In genomic region chr13:113266495-113266951, GRCm38 (mm10) we compare ENCODE assay signal across 8 mouse cellular contexts. TPM values are rescaled to one million over a fixed set of nuclear protein-coding genes. Genes with fewer than 3 reads are reported as not detected.
DNase-seq lines count a peak whose midpoint lies in the region; ATAC-seq and TF ChIP-seq lines count a peak whose summit lies in the region.

No protein-coding gene starts in this region.

- no peak overlapping the region for H3K9ac ChIP-seq in embryonic facial prominence, embryonic 12.5 days
- H3K9ac ChIP-seq in limb, embryonic 14.5 days (ENCODE audit: low read depth, low read length, severe bottlenecking) = no peak overlapping the region
- H3K9ac ChIP-seq in stomach, embryonic 15.5 days = no peak overlapping the region

- H3K4me1 ChIP-seq in embryonic facial prominence, embryonic 12.5 days = no peaks in the 10 kb centered on the region
- H3K4me1 ChIP-seq in limb, embryonic 14.5 days (ENCODE audit: control insufficient read depth, insufficient read depth, low read length) = no peaks in the 10 kb centered on the region
- H3K4me1 ChIP-seq in stomach, embryonic 15.5 days = no peaks in the 10 kb centered on the region

- no peaks in the 10 kb centered on the region for H3K9me3 ChIP-seq in embryonic facial prominence, embryonic 12.5 days
- H3K9me3 ChIP-seq in limb, embryonic 14.5 days (ENCODE audit: control insufficient read depth, low read length) = no peaks in the 10 kb centered on the region
- no peaks in the 10 kb centered on the region for H3K9me3 ChIP-seq in stomach, embryonic 15.5 days

- 33% methylated on average over 9 of the region's 9 CpGs for WGBS in embryonic facial prominence, embryonic 12.5 days
- WGBS in limb, embryonic 14.5 days = 30% methylated on average over 9 of the region's 9 CpGs
- 26% methylated on average over 9 of the region's 9 CpGs for WGBS in stomach, embryonic 15.5 days

- H3K4me2 ChIP-seq in embryonic facial prominence, embryonic 12.5 days (replicated peaks) = no peak overlapping the region
- H3K4me2 ChIP-seq in limb, embryonic 14.5 days (replicated peaks; ENCODE audit: low read depth, low read length, severe bottlenecking) = 0 out of 2 replicates have a peak overlapping the region, but pooled peaks have one; percentile 9
- peak overlapping the region; percentile 19; the same call in 1 of the 2 replicates for H3K4me2 ChIP-seq in stomach, embryonic 15.5 days

- H3K36me3 ChIP-seq in embryonic facial prominence, embryonic 12.5 days = no peaks in the 10 kb centered on the region
- H3K36me3 ChIP-seq in limb, embryonic 14.5 days (ENCODE audit: control insufficient read depth, insufficient read depth, low read length) = no peaks in the 10 kb centered on the region
- H3K36me3 ChIP-seq in stomach, embryonic 15.5 days = no peaks in the 10 kb centered on the region

- H3K27me3 ChIP-seq in embryonic facial prominence, embryonic 12.5 days = no peaks in the 10 kb centered on the region
- H3K27me3 ChIP-seq in limb, embryonic 14.5 days (ENCODE audit: control insufficient read depth, insufficient read depth, low read length) = no peaks in the 10 kb centered on the region
- H3K27me3 ChIP-seq in stomach, embryonic 15.5 days (replicated peaks) = no peaks in the 10 kb centered on the region

- DNase-seq in CD4-positive helper T cell, adult 2 months (ENCODE audit: low read depth, low spot score) = peak; percentile 63
- peak; percentile 73 for DNase-seq in adrenal gland, postnatal 36 days
- DNase-seq in heart, adult 8-10 months (ENCODE audit: low spot score) = peak; percentile 74
- peak; percentile 80 for DNase-seq in kidney, adult 9 months
- peak; percentile 73 for DNase-seq in limb, embryonic 14.5 days (ENCODE audit: low spot score)
- DNase-seq in naive thymus-derived CD4-positive, alpha-beta T cell, adult 2 months (ENCODE audit: low read depth) = peak; percentile 78

- H3K4me3 ChIP-seq in embryonic facial prominence, embryonic 12.5 days = no peak overlapping the region
- H3K4me3 ChIP-seq in limb, embryonic 14.5 days (replicated peaks; ENCODE audit: low read length) = no peak overlapping the region
- no peak overlapping the region; the same call in 1 of the 2 replicates for H3K4me3 ChIP-seq in stomach, embryonic 15.5 days (replicated peaks)

- H3K27ac ChIP-seq in embryonic facial prominence, embryonic 12.5 days = no peak overlapping the region
- no peak overlapping the region for H3K27ac ChIP-seq in limb, embryonic 14.5 days (replicated peaks; ENCODE audit: low read depth, low read length)
- no peak overlapping the region for H3K27ac ChIP-seq in stomach, embryonic 15.5 days

- TF ChIP-seq POLR2A in limb, embryonic 14.5 days (IDR thresholded peaks at IDR 0.05; ENCODE audit: borderline replicate concordance, extremely low read depth, insufficient read depth, insufficient read length) = no peak

- ATAC-seq in embryonic facial prominence, embryonic 12.5 days (ENCODE audit: insufficient number of reproducible peaks, insufficient read depth, low FRiP score, low TSS enrichment) = peak; percentile 43; the same call in 1 of the 2 replicates
- no peak for ATAC-seq in limb, embryonic 14.5 days (ENCODE audit: low FRiP score, low read depth)
- peak; percentile 60; the same call in 1 of the 2 replicates for ATAC-seq in stomach, embryonic 15.5 days (ENCODE audit: insufficient read depth, low FRiP score, low read depth)

RNA-seq across cellular contexts. Expression of gene BC067074, which starts 26.4 kb away (rescaled TPM):
- 1 to 10 TPM in 1 of 2 experiments, under 1 TPM in 1; 0.73 to 1.3 TPM for total RNA-seq in adrenal gland, postnatal 36 days (2021)
- polyA plus RNA-seq in embryonic facial prominence, embryonic 12.5 days (2016; fragmentation: Nextera tagmentation; extraction: Ambion mirVana) = 7.1 and 8.3 TPM in 2 replicates
- 1 to 10 TPM; 2.8 to 4.1 (median 3.2) TPM for total RNA-seq in heart, adult 8-10 months (2022)
- 21.9 and 26.1 TPM in 2 replicates for polyA plus RNA-seq in limb, embryonic 14.5 days (2012; rRNA removed)
- 8.6 and 10.0 TPM in 2 replicates for polyA plus RNA-seq in limb, embryonic 14.5 days (2014; fragmentation: Nextera tagmentation; extraction: Ambion mirVana)
- polyA plus RNA-seq in stomach, embryonic 15.5 days (2015; fragmentation: Nextera tagmentation; extraction: Ambion mirVana) = 3.5 and 5.0 TPM in 2 replicates

RNA-seq across cellular contexts. Expression of gene Gzmk, which starts 40.8 kb away (rescaled TPM):
- total RNA-seq in adrenal gland, postnatal 36 days (2021) = not detected
- polyA plus RNA-seq in embryonic facial prominence, embryonic 12.5 days (2016; fragmentation: Nextera tagmentation; extraction: Ambion mirVana) = not detected in 2 replicates
- not detected for total RNA-seq in heart, adult 8-10 months (2022)
- polyA plus RNA-seq in limb, embryonic 14.5 days (2012; rRNA removed) = not detected in 2 replicates
- polyA plus RNA-seq in limb, embryonic 14.5 days (2014; fragmentation: Nextera tagmentation; extraction: Ambion mirVana) = 0.25 TPM in 1 of 2 replicates, not detected in the other
- not detected in 2 replicates for polyA plus RNA-seq in stomach, embryonic 15.5 days (2015; fragmentation: Nextera tagmentation; extraction: Ambion mirVana)

RNA-seq across cellular contexts. Expression of gene Esm1, which starts 57.1 kb away (rescaled TPM):
- total RNA-seq in adrenal gland, postnatal 36 days (2021) = 10 to 100 TPM in 1 of 2 experiments, 1 to 10 TPM in 1; 6.7 to 10.4 TPM
- 2.1 and 2.5 TPM in 2 replicates for polyA plus RNA-seq in embryonic facial prominence, embryonic 12.5 days (2016; fragmentation: Nextera tagmentation; extraction: Ambion mirVana)
- 1 to 10 TPM in 1 of 4 experiments, under 1 TPM in 3; 0.44 to 1.3 (median 0.59) TPM for total RNA-seq in heart, adult 8-10 months (2022)
- polyA plus RNA-seq in limb, embryonic 14.5 days (2012; rRNA removed) = 2.0 and 2.2 TPM in 2 replicates
- 2.2 and 2.3 TPM in 2 replicates for polyA plus RNA-seq in limb, embryonic 14.5 days (2014; fragmentation: Nextera tagmentation; extraction: Ambion mirVana)
- 3.1 and 4.2 TPM in 2 replicates for polyA plus RNA-seq in stomach, embryonic 15.5 days (2015; fragmentation: Nextera tagmentation; extraction: Ambion mirVana)
